Mouse (Mus musculus): Measurements from ENCODE around the gene Olfr1098. TPM values are rescaled to one million over a fixed set of nuclear protein-coding genes. Genes with fewer than 3 reads are reported as not detected.

The Olfr1098 gene
- not detected for total RNA-seq (2021)
- polyA plus RNA-seq (2012; rRNA removed) = not detected in 2 replicates
- long read RNA-seq = 0 reads

DNA sequence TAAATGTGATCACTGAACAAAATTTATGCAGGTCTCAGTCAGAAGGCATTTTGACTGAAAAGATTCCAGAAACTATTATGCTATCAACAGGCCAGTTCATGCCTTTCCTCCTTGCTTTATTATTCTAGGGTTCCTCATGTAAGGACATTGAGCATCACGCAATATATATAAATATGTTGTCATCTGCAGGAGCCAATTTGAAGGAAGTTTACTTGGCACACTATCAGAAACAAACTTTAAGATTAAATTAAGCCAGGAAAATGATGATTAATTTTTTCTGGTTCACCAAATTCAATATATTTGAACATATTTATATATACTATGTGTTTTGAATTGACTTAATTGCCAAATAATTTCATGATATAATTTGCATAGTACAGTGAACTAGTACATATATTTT is at the start of gene Olfr1098:
Gene Olfr1098 (minus strand): TSS at position 101 of the 400 bp plus-strand sequence.
- DNase-seq = no peak

DNA sequence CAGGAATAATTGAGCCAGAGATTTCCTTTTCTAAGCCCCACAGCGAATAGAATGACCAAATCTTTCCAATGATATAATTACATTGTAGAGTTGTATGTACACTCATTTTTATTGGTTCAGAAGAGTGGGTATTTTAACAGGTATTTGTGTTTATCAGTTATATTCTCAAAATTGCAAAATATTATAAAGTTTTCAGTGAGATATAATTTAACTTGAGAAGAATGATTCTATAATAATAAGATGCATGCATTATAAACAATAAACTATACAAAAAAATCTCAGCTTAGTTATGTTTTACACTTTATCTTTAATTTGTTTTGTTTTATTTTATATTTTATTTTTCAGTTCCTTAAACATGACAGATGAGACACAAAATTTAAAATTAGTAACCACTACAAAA is 36.2 kb upstream of the Olfr1098 start, which contains the start of gene Olfr1099:
Gene Olfr1099 (minus strand): TSS at position 101 of the 400 bp plus-strand sequence.
- DNase-seq = no peak

DNA sequence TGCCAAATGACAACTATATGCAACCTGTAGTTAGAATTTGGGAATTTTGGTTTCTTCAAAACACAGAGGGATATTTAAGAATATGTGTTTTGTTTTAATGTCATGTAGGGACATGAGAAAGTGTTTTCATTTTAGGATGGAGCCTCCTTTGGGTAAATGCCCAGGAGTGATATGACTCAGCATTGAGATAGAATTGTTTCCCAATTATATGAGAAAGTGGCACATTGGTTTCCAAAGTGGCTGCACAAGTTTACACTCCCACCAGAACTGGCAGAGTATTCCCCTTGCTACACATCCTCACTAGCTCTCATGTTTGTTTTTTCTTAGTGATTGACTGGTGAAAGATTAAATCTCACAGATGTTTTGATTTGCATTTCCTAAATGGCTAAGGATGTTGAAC is 2.2 kb upstream of the Olfr1098 start:
- DNase-seq = no peak

DNA sequence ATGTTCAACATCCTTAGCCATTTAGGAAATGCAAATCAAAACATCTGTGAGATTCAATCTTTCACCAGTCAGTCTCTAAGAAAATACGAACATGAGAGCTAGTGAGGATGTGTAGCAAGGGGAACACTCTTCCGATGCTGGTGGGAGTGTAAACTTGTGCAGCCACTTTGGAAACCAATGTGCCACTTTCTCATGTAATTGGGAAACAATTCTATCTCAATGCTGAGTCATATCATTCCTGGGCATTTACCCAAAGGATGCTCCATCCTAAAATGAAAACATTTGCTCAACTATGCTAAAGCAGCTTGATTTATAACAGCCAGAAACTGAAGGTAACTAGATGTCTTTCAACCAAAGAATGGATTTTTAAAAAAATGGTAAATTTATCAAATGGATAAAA is 18.7 kb downstream of the Olfr1098 start:
- no peak for DNase-seq

DNA sequence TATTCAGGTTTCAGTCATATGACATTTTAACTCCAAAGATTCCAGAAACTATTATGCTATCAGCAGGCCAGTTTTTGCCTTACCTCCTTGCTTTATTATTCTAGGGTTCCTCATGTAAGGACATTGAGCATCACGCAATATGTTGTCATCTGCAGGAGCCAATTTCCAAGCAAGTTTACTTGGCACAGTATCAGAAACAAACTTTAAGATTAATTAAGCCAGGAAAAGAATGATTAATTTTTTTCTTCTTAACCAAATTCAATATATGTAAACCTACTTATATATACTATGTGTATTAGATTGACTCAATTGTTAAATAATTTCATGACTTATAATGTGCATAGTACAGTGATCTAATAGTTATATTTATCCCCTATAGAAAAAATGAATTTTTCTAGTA is 32.2 kb downstream of the Olfr1098 start, which contains the start of gene Olfr1097:
Gene Olfr1097 (minus strand): TSS at position 101 of the 400 bp plus-strand sequence.
- DNase-seq = no peak

DNA sequence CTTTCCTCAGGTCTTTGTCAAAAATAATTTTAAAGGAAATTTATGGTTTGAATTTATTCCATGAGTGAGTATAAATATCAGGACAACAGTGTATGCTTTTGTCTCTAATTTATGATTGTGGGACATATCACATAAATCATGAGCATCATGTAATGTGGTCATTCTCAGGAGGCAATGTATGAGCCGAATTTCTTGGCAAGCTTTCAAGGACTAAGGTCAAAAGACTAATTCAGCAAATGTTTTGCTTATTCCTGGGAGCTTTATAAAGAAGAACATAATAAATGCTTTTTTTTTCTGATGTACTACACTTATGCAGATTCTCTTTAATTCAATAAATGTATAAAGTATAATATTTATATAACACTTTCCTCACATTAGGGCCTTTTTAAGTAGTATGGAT is 49.6 kb downstream of the Olfr1098 start, which contains the start of gene Gm13723:
Gene Gm13723 (minus strand): TSS at position 101 of the 400 bp plus-strand sequence.
- no peak for DNase-seq

Other genes with a start within 250 kb of the Olfr1098 start
- not detected for gene Olfr1086, start 244.5 kb downstream of the Olfr1098 start, total RNA-seq (2021)
- not detected in 2 replicates for gene Olfr1086, start 244.5 kb downstream of the Olfr1098 start, polyA plus RNA-seq (2012; rRNA removed)
- not detected for gene Olfr1087, start 226.2 kb downstream of the Olfr1098 start, total RNA-seq (2021)
- gene Olfr1087, start 226.2 kb downstream of the Olfr1098 start, polyA plus RNA-seq (2012; rRNA removed) = not detected in 2 replicates
- not detected for gene Olfr1089, start 190.8 kb downstream of the Olfr1098 start, total RNA-seq (2021)
- gene Olfr1089, start 190.8 kb downstream of the Olfr1098 start, polyA plus RNA-seq (2012; rRNA removed) = not detected in 2 replicates
- not detected for gene Olfr1090, start 165.6 kb downstream of the Olfr1098 start, total RNA-seq (2021)
- gene Olfr1090, start 165.6 kb downstream of the Olfr1098 start, polyA plus RNA-seq (2012; rRNA removed) = not detected in 2 replicates
- not detected for gene Olfr1093, start 142.1 kb downstream of the Olfr1098 start, total RNA-seq (2021)
- not detected in 2 replicates for gene Olfr1093, start 142.1 kb downstream of the Olfr1098 start, polyA plus RNA-seq (2012; rRNA removed)
- gene Olfr141, start 114.5 kb downstream of the Olfr1098 start, total RNA-seq (2021) = not detected
- gene Olfr141, start 114.5 kb downstream of the Olfr1098 start, polyA plus RNA-seq (2012; rRNA removed) = not detected in 2 replicates
- not detected for gene Olfr1094, start 99.9 kb downstream of the Olfr1098 start, total RNA-seq (2021)
- not detected in 2 replicates for gene Olfr1094, start 99.9 kb downstream of the Olfr1098 start, polyA plus RNA-seq (2012; rRNA removed)
- not detected for gene Olfr1095, start 72.8 kb downstream of the Olfr1098 start, total RNA-seq (2021)
- gene Olfr1095, start 72.8 kb downstream of the Olfr1098 start, polyA plus RNA-seq (2012; rRNA removed) = not detected in 2 replicates
- not detected for gene Gm13723, start 49.7 kb downstream of the Olfr1098 start, total RNA-seq (2021)
- not detected in 2 replicates for gene Gm13723, start 49.7 kb downstream of the Olfr1098 start, polyA plus RNA-seq (2012; rRNA removed)
- gene Olfr1097, start 32.3 kb downstream of the Olfr1098 start, total RNA-seq (2021) = not detected
- gene Olfr1097, start 32.3 kb downstream of the Olfr1098 start, polyA plus RNA-seq (2012; rRNA removed) = not detected in 2 replicates
- gene Olfr1099, start 36.1 kb upstream of the Olfr1098 start, total RNA-seq (2021) = not detected
- not detected in 2 replicates for gene Olfr1099, start 36.1 kb upstream of the Olfr1098 start, polyA plus RNA-seq (2012; rRNA removed)
- gene Olfr1100, start 55.4 kb upstream of the Olfr1098 start, total RNA-seq (2021) = not detected
- not detected in 2 replicates for gene Olfr1100, start 55.4 kb upstream of the Olfr1098 start, polyA plus RNA-seq (2012; rRNA removed)
- not detected for gene Olfr1101, start 66.7 kb upstream of the Olfr1098 start, total RNA-seq (2021)
- not detected in 2 replicates for gene Olfr1101, start 66.7 kb upstream of the Olfr1098 start, polyA plus RNA-seq (2012; rRNA removed)
- not detected for gene Olfr1102, start 73.9 kb upstream of the Olfr1098 start, total RNA-seq (2021)
- gene Olfr1102, start 73.9 kb upstream of the Olfr1098 start, polyA plus RNA-seq (2012; rRNA removed) = not detected in 2 replicates
- not detected for gene Olfr1104, start 102.5 kb upstream of the Olfr1098 start, total RNA-seq (2021)
- not detected in 2 replicates for gene Olfr1104, start 102.5 kb upstream of the Olfr1098 start, polyA plus RNA-seq (2012; rRNA removed)
- gene Olfr1105, start 112.0 kb upstream of the Olfr1098 start, total RNA-seq (2021) = not detected
- gene Olfr1105, start 112.0 kb upstream of the Olfr1098 start, polyA plus RNA-seq (2012; rRNA removed) = not detected in 2 replicates
- gene Olfr1106, start 127.7 kb upstream of the Olfr1098 start, total RNA-seq (2021) = not detected
- not detected in 2 replicates for gene Olfr1106, start 127.7 kb upstream of the Olfr1098 start, polyA plus RNA-seq (2012; rRNA removed)
- not detected for gene Olfr1107, start 151.3 kb upstream of the Olfr1098 start, total RNA-seq (2021)
- not detected in 2 replicates for gene Olfr1107, start 151.3 kb upstream of the Olfr1098 start, polyA plus RNA-seq (2012; rRNA removed)
- not detected for gene Olfr1109, start 171.5 kb upstream of the Olfr1098 start, total RNA-seq (2021)
- not detected in 2 replicates for gene Olfr1109, start 171.5 kb upstream of the Olfr1098 start, polyA plus RNA-seq (2012; rRNA removed)
- not detected for gene Olfr259, start 190.0 kb upstream of the Olfr1098 start, total RNA-seq (2021)
- gene Olfr259, start 190.0 kb upstream of the Olfr1098 start, polyA plus RNA-seq (2012; rRNA removed) = not detected in 2 replicates
- gene Olfr1110, start 215.8 kb upstream of the Olfr1098 start, total RNA-seq (2021) = not detected
- not detected in 2 replicates for gene Olfr1110, start 215.8 kb upstream of the Olfr1098 start, polyA plus RNA-seq (2012; rRNA removed)
- not detected for gene Olfr1111, start 228.1 kb upstream of the Olfr1098 start, total RNA-seq (2021)
- gene Olfr1111, start 228.1 kb upstream of the Olfr1098 start, polyA plus RNA-seq (2012; rRNA removed) = not detected in 2 replicates

All from adrenal gland, adult 2 months (tissue).